Mouse (Mus musculus): Measurements from ENCODE around the gene Dcaf7.

GRCm38 (mm10) chr11:106058020-106058419 lies 21.3 kb downstream of the Dcaf7 start:
- no peak for TF ChIP-seq EP300 (IDR thresholded peaks at IDR 0.05; ENCODE audit: low read depth)
- TF ChIP-seq CTCF (IDR thresholded peaks at IDR 0.05; ENCODE audit: low read depth): no peak

Measured in heart, postnatal 0 days (tissue).